Comparison of ENCODE assay signal across 35 mouse cellular contexts in the genomic region with DNA sequence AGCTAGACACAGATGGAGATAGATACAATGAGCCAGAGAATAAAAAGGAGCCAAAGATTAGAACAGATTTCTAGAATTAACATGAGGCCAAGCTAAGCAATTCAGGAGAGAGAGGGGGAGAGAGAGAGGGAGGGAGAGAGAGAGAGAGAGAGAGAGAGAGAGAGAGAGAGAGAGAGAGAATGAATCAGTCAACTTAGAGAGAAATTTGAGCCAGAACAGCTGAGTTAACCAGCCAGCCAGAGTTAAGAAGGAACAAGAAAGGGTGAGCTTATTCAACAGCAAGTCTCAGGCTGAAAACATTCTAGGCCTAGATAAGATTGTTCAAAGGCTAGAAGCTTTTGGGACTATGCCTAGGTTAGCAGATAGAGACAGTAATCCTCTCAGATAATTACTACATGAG.
"Had no signal": no experiment of that assay in that cellular context is flagged by ENCODE, and none has a peak within 500 bp of the region (broad histone marks: within the 10 kb centered on the region; RNA-seq: fewer than 3 reads in every experiment).

No protein-coding gene starts in this region.

- H3K36me3 ChIP-seq: heart, embryonic 12.5 days; heart, embryonic 13.5 days; heart, embryonic 15.5 days; hindbrain, embryonic 12.5 days; hindbrain, embryonic 13.5 days; hindbrain, embryonic 15.5 days; intestine, embryonic 15.5 days; kidney, embryonic 15.5 days had no signal

- H3K27me3 ChIP-seq: heart, embryonic 15.5 days; hindbrain, embryonic 12.5 days; hindbrain, embryonic 13.5 days; hindbrain, embryonic 15.5 days; intestine, embryonic 15.5 days; kidney, embryonic 15.5 days had no signal

- ATAC-seq: hindbrain, embryonic 16.5 days; hindbrain, postnatal 0 days; inflammation-experienced regulatory T-cells, adult 6 months; intestine, embryonic 15.5 days; intestine, embryonic 16.5 days; intestine, postnatal 0 days had no signal

- DNase-seq: heart, postnatal 10 days; heart, postnatal 14 days; heart, postnatal 36 days; heart, postnatal 4 days; kidney, adult 11 months; kidney, adult 18-20 months; kidney, adult 2 months; kidney, adult 8-10 months; kidney, adult 9 months; kidney, postnatal 10 days; kidney, postnatal 14 days; kidney, postnatal 25 days; kidney, postnatal 36 days; kidney, postnatal 4 days; layer of hippocampus, adult 9-11 months; layer of hippocampus, postnatal 36 days had no signal

- H3K9me3 ChIP-seq: heart, embryonic 12.5 days; heart, embryonic 13.5 days; heart, embryonic 15.5 days; hindbrain, embryonic 10.5 days; hindbrain, embryonic 12.5 days; hindbrain, embryonic 13.5 days; hindbrain, embryonic 15.5 days; intestine, embryonic 15.5 days; kidney, embryonic 15.5 days had no signal

- H3K27ac ChIP-seq: heart, embryonic 13.5 days; heart, embryonic 15.5 days; hindbrain, embryonic 10.5 days; hindbrain, embryonic 12.5 days; hindbrain, embryonic 13.5 days; hindbrain, embryonic 14.5 days; hindbrain, embryonic 15.5 days; hindbrain, postnatal 0 days; intestine, embryonic 15.5 days; kidney, embryonic 15.5 days; kidney, postnatal 0 days; layer of hippocampus, adult 2 months; left cerebral cortex, adult 2 months had no signal

- H3K9ac ChIP-seq: heart, embryonic 12.5 days; heart, embryonic 13.5 days; heart, embryonic 15.5 days; hindbrain, embryonic 12.5 days; hindbrain, embryonic 13.5 days; hindbrain, embryonic 14.5 days; hindbrain, embryonic 15.5 days; intestine, embryonic 15.5 days; kidney, embryonic 15.5 days had no signal

- H3K4me3 ChIP-seq: heart, embryonic 12.5 days; heart, embryonic 13.5 days; heart, embryonic 15.5 days; hindbrain, embryonic 10.5 days; hindbrain, embryonic 12.5 days; hindbrain, embryonic 13.5 days; hindbrain, embryonic 15.5 days; intestine, embryonic 15.5 days; kidney, embryonic 15.5 days; layer of hippocampus, adult 2 months; left cerebral cortex, adult 2 months had no signal

- H3K4me2 ChIP-seq: heart, embryonic 11.5 days; heart, embryonic 12.5 days; heart, embryonic 13.5 days; heart, embryonic 15.5 days; hindbrain, embryonic 12.5 days; hindbrain, embryonic 13.5 days; hindbrain, embryonic 14.5 days; hindbrain, embryonic 15.5 days; intestine, embryonic 15.5 days; kidney, embryonic 15.5 days had no signal
